Comparison of ENCODE assay signal across 11 mouse cellular contexts in genomic region chr19:53328116-53328515, GRCm38 (mm10). TPM values are rescaled to one million over a fixed set of nuclear protein-coding genes. Genes with fewer than 3 reads are reported as not detected.
DNase-seq lines count a peak whose midpoint lies in the region; ATAC-seq lines count a peak whose summit lies in the region.
"Had no signal": no experiment of that assay in that cellular context is flagged by ENCODE, and none has a peak within 500 bp of the region (broad histone marks: within the 10 kb centered on the region; RNA-seq: fewer than 3 reads in every experiment).

No protein-coding gene starts in this region.

- no peak overlapping the region for H3K4me3 ChIP-seq in forebrain, embryonic 16.5 days (replicated peaks; ENCODE audit: low read length)
- H3K4me3 ChIP-seq: embryonic facial prominence, embryonic 15.5 days; hindbrain, embryonic 12.5 days had no signal

- peaks cover 26% of the 10 kb centered on the region for H3K4me1 ChIP-seq in forebrain, embryonic 16.5 days (replicated peaks; ENCODE audit: control insufficient read depth, insufficient read depth, low read length)

- DNase-seq in cerebellum, adult 9-11 months = peak; percentile 70
- peak; percentile 19 for DNase-seq in left cerebral cortex, postnatal 4 days
- no peak for DNase-seq in left cerebral cortex, postnatal 36 days (ENCODE audit: low spot score in 2 of 2)
- DNase-seq in B cell, adult 2 months = peak; percentile 58 to 70
- no peak for DNase-seq in urinary bladder, postnatal 4 days (ENCODE audit: low spot score in 2 of 2)

- ATAC-seq in cerebellum, adult (ENCODE audit: insufficient number of reproducible peaks, low FRiP score, low TSS enrichment) = no peak
- peak; percentile 45 for ATAC-seq in megakaryocyte, adult 5-6 weeks (ENCODE audit: poor library complexity, severe bottlenecking)
- ATAC-seq in forebrain, embryonic 16.5 days = no peak

- no peak overlapping the region for H3K27ac ChIP-seq in forebrain, embryonic 16.5 days (ENCODE audit: low read length)
- H3K27ac ChIP-seq: embryonic facial prominence, embryonic 15.5 days; hindbrain, embryonic 12.5 days had no signal

- 67% methylated on average over 9 of the region's 9 CpGs for WGBS in forebrain, embryonic 16.5 days

- no peak overlapping the region for H3K9ac ChIP-seq in forebrain, embryonic 16.5 days (replicated peaks; ENCODE audit: low read depth, low read length)
- H3K9ac ChIP-seq: embryonic facial prominence, embryonic 15.5 days; hindbrain, embryonic 12.5 days had no signal

- intact Hi-C loops in left cerebral cortex, postnatal 4 days (cut with DNase I) = no loop called here
- intact Hi-C loops in left cerebral cortex, postnatal 36 days (cut with DNase I) = loop anchor here (5.0 kb wide), 2 partner anchors 39 to 186 kb away; partner anchors contain the start of gene Add3

- H3K4me2 ChIP-seq in forebrain, embryonic 16.5 days (ENCODE audit: low read length) = no peak overlapping the region
- H3K4me2 ChIP-seq: hindbrain, embryonic 12.5 days had no signal

- H3K36me3 ChIP-seq in forebrain, embryonic 16.5 days (ENCODE audit: control insufficient read depth, insufficient read depth) = peaks cover 6% of the 10 kb centered on the region

- no peaks in the 10 kb centered on the region for H3K27me3 ChIP-seq in forebrain, embryonic 16.5 days (replicated peaks; ENCODE audit: control insufficient read depth, insufficient read depth, low read length)
- H3K27me3 ChIP-seq: embryonic facial prominence, embryonic 15.5 days; hindbrain, embryonic 12.5 days had no signal

- no peaks in the 10 kb centered on the region for H3K9me3 ChIP-seq in forebrain, embryonic 16.5 days (ENCODE audit: control insufficient read depth, low read length)
- H3K9me3 ChIP-seq: embryonic facial prominence, embryonic 15.5 days; G1E; hindbrain, embryonic 12.5 days had no signal

RNA-seq across cellular contexts. Expression of gene Mxi1, which starts 17.8 kb away (rescaled TPM):
- total RNA-seq in left cerebral cortex, postnatal 4 days (2021) = 10 to 100 TPM; 32.5 to 34.7 TPM
- 10 to 100 TPM; 91.9 to 94.5 TPM for total RNA-seq in left cerebral cortex, postnatal 36 days (2021)
- 42.1 and 42.8 TPM in 2 replicates for total RNA-seq in megakaryocyte, adult 5-6 weeks (2015)
- 74.0 and 91.1 TPM in 2 replicates for total RNA-seq in megakaryocyte, adult 5-6 weeks (2017)
- polyA plus RNA-seq in forebrain, embryonic 16.5 days (2015; fragmentation: Nextera tagmentation; extraction: Ambion mirVana) = 46.7 and 61.4 TPM in 2 replicates

RNA-seq across cellular contexts. Expression of gene Gm10197, which starts 43.5 kb away (rescaled TPM):
- not detected for total RNA-seq in left cerebral cortex, postnatal 4 days (2021)
- total RNA-seq in left cerebral cortex, postnatal 36 days (2021) = not detected
- not detected in 2 replicates for total RNA-seq in megakaryocyte, adult 5-6 weeks (2015)
- not detected in 2 replicates for total RNA-seq in megakaryocyte, adult 5-6 weeks (2017)
- polyA plus RNA-seq in forebrain, embryonic 16.5 days (2015; fragmentation: Nextera tagmentation; extraction: Ambion mirVana) = not detected in 2 replicates
- polyA plus RNA-seq: embryonic facial prominence, embryonic 15.5 days; G1E; hindbrain, embryonic 12.5 days had no signal

Comparison
In these comparisons a context has a peak if more than half of its experiments do, and no peak if none do; other contexts are left out.
1. DNase-seq: peak in cerebellum, adult 9-11 months (single experiment), left cerebral cortex, postnatal 4 days (single experiment) and B cell, adult 2 months (2 of 2); none in left cerebral cortex, postnatal 36 days (0 of 2) and urinary bladder, postnatal 4 days (0 of 2).